Mouse (Mus musculus): ENCODE measurements around the gene Grsf1. TPM values are rescaled to one million over a fixed set of nuclear protein-coding genes. Genes with fewer than 3 reads are reported as not detected.
A peak's percentile ranks its signal among the peaks of the same experiment; 100 is the strongest.

Gene Grsf1
- polyA plus RNA-seq (2014; fragmentation: Nextera tagmentation; extraction: Ambion mirVana) = 82.0 and 91.0 TPM in 2 replicates

- peak within 1 kb of the TSS; percentile 99 for H3K9ac ChIP-seq (replicated peaks; ENCODE audit: low read length)
- under 1% methylated on average over 94 of the region's 127 CpGs for WGBS
- peak; percentile 94 for ATAC-seq (replicated peaks; ENCODE audit: insufficient number of reproducible peaks, low FRiP score, low TSS enrichment, low read depth)
These were observed at the start of gene Grsf1 for GRCm38 (mm10) chr5:88675443-88676387. Grsf1 (minus strand) TSS chr5:88676171.

GRCm38 (mm10) chr5:88724030-88724429 is 48.1 kb upstream of the Grsf1 start:
- Histone ChIP-seq H3K4me1 (ENCODE audit: control insufficient read depth, insufficient read depth, low read length) (0 out of 2 replicates have a peak, but pooled peaks cover 2% of the 10 kb centered on the region), H3K9me3 (replicated peaks; ENCODE audit: control insufficient read depth, low read length) (no peaks in the 10 kb centered on the region), H3K27me3 (ENCODE audit: control insufficient read depth, insufficient read depth, low read length) (no peaks in the 10 kb centered on the region), H3K9ac (replicated peaks; ENCODE audit: low read length) (no peak overlapping the region), H3K4me2 (ENCODE audit: low read depth, low read length) (no peak overlapping the region), H3K4me3 (ENCODE audit: low read depth, low read length) (no peak overlapping the region), H3K36me3 (replicated peaks; ENCODE audit: control insufficient read depth, insufficient read depth, low read depth, low read length) (no peaks in the 10 kb centered on the region), H3K27ac (replicated peaks; ENCODE audit: low read depth, low read length) (no peak overlapping the region)
- no peak for DNase-seq (ENCODE audit: low spot score)
- 57% methylated on average over 3 of the region's 3 CpGs for WGBS
- ATAC-seq (replicated peaks; ENCODE audit: insufficient number of reproducible peaks, low FRiP score, low TSS enrichment, low read depth) = no peak

More at GRCm38 (mm10) chr5:88675443-88676387, at the start of gene Grsf1:
- H3K27me3 ChIP-seq (ENCODE audit: control insufficient read depth, insufficient read depth, low read length) = no peaks in the 10 kb centered on the region
- no peaks in the 10 kb centered on the region for H3K4me1 ChIP-seq (ENCODE audit: control insufficient read depth, insufficient read depth, low read length)
- H3K27ac ChIP-seq (replicated peaks; ENCODE audit: low read depth, low read length) = peak within 1 kb of the TSS; percentile 94
- H3K9me3 ChIP-seq (replicated peaks; ENCODE audit: control insufficient read depth, low read length) = no peaks in the 10 kb centered on the region
- H3K4me3 ChIP-seq (ENCODE audit: low read depth, low read length) = peak within 1 kb of the TSS; percentile 96
- H3K36me3 ChIP-seq (replicated peaks; ENCODE audit: control insufficient read depth, insufficient read depth, low read depth, low read length) = no peaks in the 10 kb centered on the region; the same call in 1 of the 2 replicates
- peak; percentile 94 for DNase-seq (ENCODE audit: low spot score)
- peak within 1 kb of the TSS; percentile 87 for H3K4me2 ChIP-seq (ENCODE audit: low read depth, low read length)

GRCm38 (mm10) chr5:88722213-88722600 is 46.2 kb upstream of the Grsf1 start:
- Histone ChIP-seq H3K9me3 (replicated peaks; ENCODE audit: control insufficient read depth, low read length) (no peaks in the 10 kb centered on the region), H3K4me1 (ENCODE audit: control insufficient read depth, insufficient read depth, low read length) (0 out of 2 replicates have a peak, but pooled peaks cover 2% of the 10 kb centered on the region), H3K9ac (replicated peaks; ENCODE audit: low read length) (peak overlapping the region; percentile 82), H3K36me3 (replicated peaks; ENCODE audit: control insufficient read depth, insufficient read depth, low read depth, low read length) (no peaks in the 10 kb centered on the region), H3K4me2 (ENCODE audit: low read depth, low read length) (peak overlapping the region; percentile 87), H3K27me3 (ENCODE audit: control insufficient read depth, insufficient read depth, low read length) (no peaks in the 10 kb centered on the region), H3K27ac (replicated peaks; ENCODE audit: low read depth, low read length) (no peak overlapping the region), H3K4me3 (ENCODE audit: low read depth, low read length) (peak overlapping the region; percentile 73)
- ATAC-seq (replicated peaks; ENCODE audit: insufficient number of reproducible peaks, low FRiP score, low TSS enrichment, low read depth) (no peak), DNase-seq (ENCODE audit: low spot score) (no peak)
- WGBS = 55% methylated on average over 4 of the region's 4 CpGs

GRCm38 (mm10) chr5:88721565-88722212 is 45.7 kb upstream of the Grsf1 start:
- peak overlapping the region; percentile 84; the same call in 1 of the 2 replicates for H3K27ac ChIP-seq (replicated peaks; ENCODE audit: low read depth, low read length)
- ATAC-seq (replicated peaks; ENCODE audit: insufficient number of reproducible peaks, low FRiP score, low TSS enrichment, low read depth) (peak; percentile 19; the same call in 1 of the 2 replicates), DNase-seq (ENCODE audit: low spot score) (peak; percentile 19)
- 0 out of 2 replicates have a peak, but pooled peaks cover 2% of the 10 kb centered on the region for H3K4me1 ChIP-seq (ENCODE audit: control insufficient read depth, insufficient read depth, low read length)
- H3K27me3 ChIP-seq (ENCODE audit: control insufficient read depth, insufficient read depth, low read length) = no peaks in the 10 kb centered on the region
- H3K36me3 ChIP-seq (replicated peaks; ENCODE audit: control insufficient read depth, insufficient read depth, low read depth, low read length) = no peaks in the 10 kb centered on the region
- peak overlapping the region; percentile 73 for H3K4me3 ChIP-seq (ENCODE audit: low read depth, low read length)
- H3K9me3 ChIP-seq (replicated peaks; ENCODE audit: control insufficient read depth, low read length) = no peaks in the 10 kb centered on the region
- H3K4me2 ChIP-seq (ENCODE audit: low read depth, low read length) = peak overlapping the region; percentile 87
- 2% methylated on average over 31 of the region's 31 CpGs for WGBS
- H3K9ac ChIP-seq (replicated peaks; ENCODE audit: low read length) = peak overlapping the region; percentile 82

- Histone ChIP-seq H3K27me3 (ENCODE audit: control insufficient read depth, insufficient read depth, low read length) (no peaks in the 10 kb centered on the region), H3K4me1 (ENCODE audit: control insufficient read depth, insufficient read depth, low read length) (0 out of 2 replicates have a peak, but pooled peaks cover 2% of the 10 kb centered on the region), H3K9ac (replicated peaks; ENCODE audit: low read length) (peak overlapping the region; percentile 82), H3K27ac (replicated peaks; ENCODE audit: low read depth, low read length) (peak overlapping the region; percentile 84), H3K4me2 (ENCODE audit: low read depth, low read length) (peak overlapping the region; percentile 87), H3K4me3 (ENCODE audit: low read depth, low read length) (peak overlapping the region; percentile 73), H3K36me3 (replicated peaks; ENCODE audit: control insufficient read depth, insufficient read depth, low read depth, low read length) (no peaks in the 10 kb centered on the region), H3K9me3 (replicated peaks; ENCODE audit: control insufficient read depth, low read length) (no peaks in the 10 kb centered on the region)
- DNase-seq (ENCODE audit: low spot score) = no peak
- under 1% methylated on average over 30 of the region's 38 CpGs for WGBS
- peak; percentile 72 for ATAC-seq (replicated peaks; ENCODE audit: insufficient number of reproducible peaks, low FRiP score, low TSS enrichment, low read depth)
These were observed 45.1 kb upstream of the Grsf1 start for GRCm38 (mm10) chr5:88721003-88721475.

GRCm38 (mm10) chr5:88720116-88721002 is 44.4 kb upstream of the Grsf1 start, which contains the start of gene Mob1b:
Mob1b (plus strand) TSS chr5:88720855.
- 0 out of 2 replicates have a peak, but pooled peaks cover 2% of the 10 kb centered on the region for H3K4me1 ChIP-seq (ENCODE audit: control insufficient read depth, insufficient read depth, low read length)
- peak within 1 kb of the TSS; percentile 87 for H3K4me2 ChIP-seq (ENCODE audit: low read depth, low read length)
- H3K4me3 ChIP-seq (ENCODE audit: low read depth, low read length) = peak within 1 kb of the TSS; percentile 73
- H3K27ac ChIP-seq (replicated peaks; ENCODE audit: low read depth, low read length) = peak within 1 kb of the TSS; percentile 84
- H3K27me3 ChIP-seq (ENCODE audit: control insufficient read depth, insufficient read depth, low read length) = no peaks in the 10 kb centered on the region
- H3K9me3 ChIP-seq (replicated peaks; ENCODE audit: control insufficient read depth, low read length) = no peaks in the 10 kb centered on the region
- DNase-seq (ENCODE audit: low spot score) (peak; percentile 97), ATAC-seq (replicated peaks; ENCODE audit: insufficient number of reproducible peaks, low FRiP score, low TSS enrichment, low read depth) (peak; percentile 95)
- peak within 1 kb of the TSS; percentile 82 for H3K9ac ChIP-seq (replicated peaks; ENCODE audit: low read length)
- H3K36me3 ChIP-seq (replicated peaks; ENCODE audit: control insufficient read depth, insufficient read depth, low read depth, low read length) = no peaks in the 10 kb centered on the region
- WGBS = under 1% methylated on average over 53 of the region's 54 CpGs

GRCm38 (mm10) chr5:88716983-88717382 is 41.0 kb upstream of the Grsf1 start:
- Histone ChIP-seq H3K4me3 (ENCODE audit: low read depth, low read length) (no peak overlapping the region), H3K27me3 (ENCODE audit: control insufficient read depth, insufficient read depth, low read length) (no peaks in the 10 kb centered on the region), H3K27ac (replicated peaks; ENCODE audit: low read depth, low read length) (no peak overlapping the region), H3K9me3 (replicated peaks; ENCODE audit: control insufficient read depth, low read length) (no peaks in the 10 kb centered on the region), H3K9ac (replicated peaks; ENCODE audit: low read length) (no peak overlapping the region), H3K4me2 (ENCODE audit: low read depth, low read length) (no peak overlapping the region), H3K36me3 (replicated peaks; ENCODE audit: control insufficient read depth, insufficient read depth, low read depth, low read length) (no peaks in the 10 kb centered on the region), H3K4me1 (ENCODE audit: control insufficient read depth, insufficient read depth, low read length) (0 out of 2 replicates have a peak, but pooled peaks cover under 1% of the 10 kb centered on the region)
- WGBS = 82% methylated on average over 2 of the region's 2 CpGs
- DNase-seq (ENCODE audit: low spot score) (no peak), ATAC-seq (replicated peaks; ENCODE audit: insufficient number of reproducible peaks, low FRiP score, low TSS enrichment, low read depth) (no peak)

Data from embryonic facial prominence, embryonic 11.5 days (tissue).